ENCODE assay signal across 13 mouse cellular contexts in the genomic region with DNA sequence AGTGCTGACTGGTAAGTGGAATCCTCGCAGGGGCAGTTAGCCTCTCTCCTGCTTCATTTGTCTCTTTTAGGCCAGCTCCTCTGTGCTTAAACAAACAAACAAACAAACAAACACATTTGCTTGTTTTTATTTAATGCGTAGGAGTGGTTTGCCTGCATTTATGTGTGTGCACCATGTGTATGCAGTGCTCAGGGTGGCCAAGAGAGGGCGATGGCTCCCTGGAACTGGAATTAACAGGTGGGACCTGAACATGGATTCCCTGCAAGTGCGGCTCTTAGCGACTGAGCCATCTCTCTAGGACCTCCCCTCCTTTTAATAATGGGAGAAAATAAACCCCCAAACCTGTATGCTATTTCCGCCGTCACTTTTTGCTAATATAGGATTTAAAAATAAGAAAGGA.
A peak's percentile ranks its signal among the peaks of the same experiment; 100 is the strongest.
DNase-seq lines count a peak whose midpoint lies in the region; TF ChIP-seq lines count a peak whose summit lies in the region.
"Had no signal": no experiment of that assay in that cellular context is flagged by ENCODE, and none has a peak within 500 bp of the region (broad histone marks: within the 10 kb centered on the region; RNA-seq: fewer than 3 reads in every experiment).

No protein-coding gene starts in this region.

- TF ChIP-seq POLR2A in testis, adult 2 months (IDR thresholded peaks at IDR 0.05; ENCODE audit: control insufficient read depth, low read depth, low read length), result no peak
- no peak for TF ChIP-seq POLR2A in bone marrow, adult 2 months (IDR thresholded peaks at IDR 0.05; ENCODE audit: borderline replicate concordance, control insufficient read depth, low read depth, low read length)

- H3K27ac ChIP-seq in layer of hippocampus, adult 2 months, result no peak overlapping the region
- no peak overlapping the region for H3K27ac ChIP-seq in testis, adult 2 months (ENCODE audit: control insufficient read depth, insufficient read depth, low read depth, low read length)
- H3K27ac ChIP-seq in bone marrow, adult 2 months (ENCODE audit: control insufficient read depth, insufficient read depth, low read depth, low read length, poor library complexity), result no peak overlapping the region
- H3K27ac ChIP-seq in embryonic facial prominence, embryonic 10.5 days (replicated peaks), result no peak overlapping the region
- H3K27ac ChIP-seq: embryonic facial prominence, embryonic 15.5 days; forebrain, embryonic 13.5 days; limb, embryonic 15.5 days; neural tube, embryonic 13.5 days had no signal

- DNase-seq in layer of hippocampus, adult 2 months (ENCODE audit: low spot score in 2 of 2), result no peak
- no peak for DNase-seq in layer of hippocampus, postnatal 25 days (ENCODE audit: extremely low spot score in 1 of 2, low spot score in 1 of 2)
- no peak for DNase-seq in testis, postnatal 14 days (ENCODE audit: low spot score)
- no peak for DNase-seq in right cerebral cortex, postnatal 4 days
- DNase-seq in embryonic facial prominence, embryonic 10.5 days (ENCODE audit: low spot score), result no peak
- DNase-seq: adrenal gland, adult 8-10 months; cerebellum, adult 18-20 months had no signal

- H3K36me3 ChIP-seq in testis, adult 2 months (ENCODE audit: control insufficient read depth, insufficient read depth, low read length), result no peaks in the 10 kb centered on the region
- no peaks in the 10 kb centered on the region for H3K36me3 ChIP-seq in embryonic facial prominence, embryonic 10.5 days (replicated peaks)
- H3K36me3 ChIP-seq: embryonic facial prominence, embryonic 15.5 days; limb, embryonic 15.5 days; neural tube, embryonic 13.5 days had no signal

- peaks cover 5% of the 10 kb centered on the region for H3K4me1 ChIP-seq in testis, adult 2 months (ENCODE audit: control insufficient read depth, insufficient read depth, low read length)
- H3K4me1 ChIP-seq in bone marrow, adult 2 months (ENCODE audit: control insufficient read depth, insufficient read depth, low read length), result no peaks in the 10 kb centered on the region; the same call in 1 of the 2 replicates
- peaks cover 26% of the 10 kb centered on the region for H3K4me1 ChIP-seq in embryonic facial prominence, embryonic 10.5 days

- H3K9me3 ChIP-seq in embryonic facial prominence, embryonic 10.5 days, result peaks cover 4% of the 10 kb centered on the region; the same call in 1 of the 2 replicates
- H3K9me3 ChIP-seq: embryonic facial prominence, embryonic 15.5 days; forebrain, embryonic 13.5 days; limb, embryonic 15.5 days; neural tube, embryonic 13.5 days had no signal

- H3K4me3 ChIP-seq in layer of hippocampus, adult 2 months, result no peak overlapping the region
- H3K4me3 ChIP-seq in testis, adult 2 months (ENCODE audit: control insufficient read depth, low read depth, low read length), result no peak overlapping the region
- no peak overlapping the region for H3K4me3 ChIP-seq in bone marrow, adult 2 months (replicated peaks; ENCODE audit: control insufficient read depth, low read depth, low read length)
- no peak overlapping the region for H3K4me3 ChIP-seq in embryonic facial prominence, embryonic 10.5 days
- H3K4me3 ChIP-seq: embryonic facial prominence, embryonic 15.5 days; forebrain, embryonic 13.5 days; limb, embryonic 15.5 days; neural tube, embryonic 13.5 days had no signal

- H3K27me3 ChIP-seq in testis, adult 2 months (ENCODE audit: control insufficient read depth, insufficient read depth, low read length), result no peaks in the 10 kb centered on the region
- H3K27me3 ChIP-seq in embryonic facial prominence, embryonic 10.5 days (replicated peaks; ENCODE audit: low read depth, poor library complexity, severe bottlenecking), result peaks cover 14% of the 10 kb centered on the region
- H3K27me3 ChIP-seq: embryonic facial prominence, embryonic 15.5 days; forebrain, embryonic 13.5 days; limb, embryonic 15.5 days had no signal

- WGBS in bone marrow, adult 2 months, result 92% methylated on average over 7 of the region's 7 CpGs
- 96% methylated on average over 7 of the region's 7 CpGs for WGBS in embryonic facial prominence, embryonic 10.5 days

- peak; percentile 44 for TF ChIP-seq CTCF in layer of hippocampus, adult 2 months (conservative IDR thresholded peaks at IDR 0.05)
- TF ChIP-seq CTCF in testis, adult 2 months (IDR thresholded peaks at IDR 0.05; ENCODE audit: control insufficient read depth, insufficient read depth, insufficient replicate concordance, low read depth, low read length), result peak; percentile 46; the same call in 1 of the 2 replicates
- peak; percentile 46; the same call in 1 of the 2 replicates for TF ChIP-seq CTCF in bone marrow, adult 2 months (IDR thresholded peaks at IDR 0.05; ENCODE audit: control insufficient read depth, insufficient read depth, low read length)
